In the genomic region with DNA sequence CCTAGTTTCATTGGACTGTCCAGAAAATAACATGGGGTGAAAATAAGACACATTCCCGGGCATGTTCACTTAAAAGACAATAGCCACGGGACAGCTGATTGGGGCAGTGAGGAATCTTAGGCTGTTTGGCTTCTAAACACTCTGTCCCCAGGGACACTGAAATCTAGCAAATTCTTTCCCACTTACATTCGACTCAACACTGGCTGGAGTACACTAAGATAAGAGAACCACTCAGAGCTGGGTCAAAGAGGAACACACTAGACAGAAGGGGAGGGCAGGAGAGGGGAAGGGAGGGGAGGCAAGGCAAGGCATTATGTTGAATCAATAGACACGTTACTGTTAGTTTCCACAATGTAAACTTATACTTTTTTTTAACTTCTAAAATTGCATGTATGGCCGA, we compare ENCODE assay signal across 26 mouse cellular contexts. TPM values are rescaled to one million over a fixed set of nuclear protein-coding genes. Genes with fewer than 3 reads are reported as not detected.
DNase-seq lines count a peak whose midpoint lies in the region; ATAC-seq and TF ChIP-seq lines count a peak whose summit lies in the region.
"Had no signal": no experiment of that assay in that cellular context is flagged by ENCODE, and none has a peak within 500 bp of the region (broad histone marks: within the 10 kb centered on the region; RNA-seq: fewer than 3 reads in every experiment).

No protein-coding gene starts in this region.

- 52% methylated on average over 5 of the region's 5 CpGs for WGBS in liver, embryonic 13.5 days (ENCODE audit: insufficient replicate concordance)
- WGBS in liver, embryonic 12.5 days (ENCODE audit: insufficient replicate concordance): 59% methylated on average over 5 of the region's 5 CpGs
- WGBS in heart, embryonic 15.5 days: 22% methylated on average over 5 of the region's 5 CpGs

- no peak overlapping the region for H3K4me2 ChIP-seq in liver, embryonic 13.5 days
- no peak overlapping the region for H3K4me2 ChIP-seq in liver, embryonic 12.5 days
- H3K4me2 ChIP-seq in heart, embryonic 15.5 days: no peak overlapping the region
- H3K4me2 ChIP-seq: limb, embryonic 13.5 days had no signal

- no peak overlapping the region for H3K4me3 ChIP-seq in liver, embryonic 13.5 days (replicated peaks)
- H3K4me3 ChIP-seq in liver, embryonic 12.5 days: no peak overlapping the region
- H3K4me3 ChIP-seq in MEL (ENCODE audit: control insufficient read depth in 1 of 2, insufficient read depth in 1 of 2, low read depth in 2 of 2, low read length in 2 of 2): no peak overlapping the region
- H3K4me3 ChIP-seq in heart, embryonic 15.5 days: no peak overlapping the region
- no peak overlapping the region for H3K4me3 ChIP-seq in left cerebral cortex, adult 2 months
- H3K4me3 ChIP-seq: limb, embryonic 13.5 days; myocyte had no signal

- peaks cover 35% of the 10 kb centered on the region for H3K4me1 ChIP-seq in liver, embryonic 13.5 days (replicated peaks)
- H3K4me1 ChIP-seq in liver, embryonic 12.5 days: peaks cover 35% of the 10 kb centered on the region
- peaks cover 6 to 11% of the 10 kb centered on the region in 2 experiments; a peak in 3 of 4 replicates for H3K4me1 ChIP-seq in MEL (ENCODE audit: control insufficient read depth in 1 of 2, insufficient read depth in 2 of 2, low read length in 2 of 2)
- H3K4me1 ChIP-seq in heart, embryonic 15.5 days (replicated peaks): peaks cover 7% of the 10 kb centered on the region
- H3K4me1 ChIP-seq: limb, embryonic 13.5 days had no signal

- intact Hi-C loops in left cerebral cortex, adult 2 months (cut with DNase I): no loop called here

- TF ChIP-seq CTCF in MEL (IDR thresholded peaks at IDR 0.05 in 2 of 3, conservative IDR thresholded peaks at IDR 0.05 in 1 of 3; ENCODE audit: control insufficient read depth in 1 of 3, insufficient read depth in 1 of 3, low read depth in 2 of 3, low read length in 3 of 3, poor library complexity in 1 of 3, severe bottlenecking in 1 of 3): no peak
- no peak for TF ChIP-seq CTCF in left cerebral cortex, adult 2 months (IDR thresholded peaks at IDR 0.05)

- no peak for TF ChIP-seq POLR2A in MEL (IDR thresholded peaks at IDR 0.05; ENCODE audit: control insufficient read depth in 1 of 2, insufficient read depth in 1 of 2, low read depth in 1 of 2, low read length in 2 of 2, poor library complexity in 1 of 2)

- H3K27ac ChIP-seq in liver, embryonic 13.5 days: peak overlapping the region; percentile 2; the same call in 1 of the 2 replicates
- no peak overlapping the region for H3K27ac ChIP-seq in liver, embryonic 12.5 days
- no peak overlapping the region for H3K27ac ChIP-seq in MEL (ENCODE audit: control insufficient read depth, low read depth, low read length)
- H3K27ac ChIP-seq in heart, embryonic 15.5 days: peak overlapping the region; percentile 26; the same call in 1 of the 2 replicates
- no peak overlapping the region for H3K27ac ChIP-seq in left cerebral cortex, adult 2 months
- H3K27ac ChIP-seq: limb, embryonic 13.5 days had no signal

- no peak overlapping the region for H3K9ac ChIP-seq in liver, embryonic 13.5 days
- H3K9ac ChIP-seq in liver, embryonic 12.5 days: no peak overlapping the region
- no peak overlapping the region for H3K9ac ChIP-seq in MEL (ENCODE audit: control insufficient read depth, low read depth, low read length, poor library complexity, severe bottlenecking)
- no peak overlapping the region for H3K9ac ChIP-seq in heart, embryonic 15.5 days
- H3K9ac ChIP-seq: forebrain, postnatal 0 days; limb, embryonic 13.5 days had no signal

- H3K27me3 ChIP-seq in liver, embryonic 13.5 days: no peaks in the 10 kb centered on the region
- no peaks in the 10 kb centered on the region for H3K27me3 ChIP-seq in liver, embryonic 12.5 days (replicated peaks)
- H3K27me3 ChIP-seq in MEL (ENCODE audit: control insufficient read depth in 1 of 2, insufficient read depth in 2 of 2, low read length in 2 of 2): no peaks in the 10 kb centered on the region
- no peaks in the 10 kb centered on the region for H3K27me3 ChIP-seq in heart, embryonic 15.5 days
- H3K27me3 ChIP-seq: limb, embryonic 13.5 days; Patski had no signal

- peaks cover 98% of the 10 kb centered on the region for H3K36me3 ChIP-seq in liver, embryonic 13.5 days
- peaks cover 98% of the 10 kb centered on the region for H3K36me3 ChIP-seq in liver, embryonic 12.5 days
- peaks cover 22 to 37% of the 10 kb centered on the region in 2 experiments for H3K36me3 ChIP-seq in MEL (ENCODE audit: control insufficient read depth in 1 of 2, insufficient read depth in 2 of 2, low read length in 2 of 2)
- no peaks in the 10 kb centered on the region; the same call in 1 of the 2 replicates for H3K36me3 ChIP-seq in heart, embryonic 15.5 days
- H3K36me3 ChIP-seq: limb, embryonic 13.5 days had no signal

- no peaks in the 10 kb centered on the region for H3K9me3 ChIP-seq in liver, embryonic 13.5 days (replicated peaks)
- H3K9me3 ChIP-seq in liver, embryonic 12.5 days (replicated peaks): no peaks in the 10 kb centered on the region
- no peaks in the 10 kb centered on the region for H3K9me3 ChIP-seq in MEL (replicated peaks; ENCODE audit: insufficient read depth, low read length)
- no peaks in the 10 kb centered on the region for H3K9me3 ChIP-seq in heart, embryonic 15.5 days (replicated peaks)
- H3K9me3 ChIP-seq: limb, embryonic 13.5 days had no signal

- H3K79me2 ChIP-seq in MEL (ENCODE audit: control insufficient read depth, insufficient read depth, low read length, poor library complexity): peaks cover 4% of the 10 kb centered on the region; the same call in 1 of the 2 replicates

- TF ChIP-seq RAD21 in MEL (IDR thresholded peaks at IDR 0.05; ENCODE audit: low read depth, low read length): no peak

- DNase-seq in liver, embryonic 13.5 days: no peak
- peak; percentile 68 for DNase-seq in MEL (ENCODE audit: low read depth, low spot score)
- DNase-seq in right cerebral cortex, adult 2 months (ENCODE audit: low spot score in 2 of 2): no peak
- DNase-seq in left cerebral cortex, adult 2 months (ENCODE audit: extremely low spot score in 1 of 2, low spot score in 2 of 2): no peak
- DNase-seq: adrenal gland, postnatal 10 days; cerebellum, adult 11 months; cerebellum, postnatal 10 days; forebrain, postnatal 0 days; gastrocnemius, postnatal 36 days; kidney, adult 2 months; kidney, postnatal 4 days; midbrain, embryonic 14.5 days; thymus, postnatal 36 days had no signal

- 0 out of 4 replicates have a peak, but pooled peaks of 1 of the 2 experiments have one; percentile 10 for TF ChIP-seq EP300 in MEL (IDR thresholded peaks at IDR 0.05; ENCODE audit: low read depth in 1 of 2, low read length in 2 of 2)

- ATAC-seq in liver, embryonic 13.5 days (ENCODE audit: low read depth): no peak
- no peak for ATAC-seq in liver, embryonic 12.5 days
- ATAC-seq in common myeloid progenitor, adult 5-6 weeks (replicated peaks; ENCODE audit: low read depth, poor library complexity, severe bottlenecking): peak; percentile 54; the same call in 1 of the 2 replicates
- peak; percentile 83; the same call in 1 of the 2 replicates for ATAC-seq in heart, embryonic 15.5 days (replicated peaks; ENCODE audit: insufficient number of reproducible peaks, insufficient read depth, low FRiP score, low read depth)
- ATAC-seq: forebrain, postnatal 0 days; inflammation-experienced regulatory T-cells, adult 6 months; Patski had no signal

TF ChIP-seq in MEL, 35 proteins besides CTCF, POLR2A, EP300 and RAD21 (continues in another document):
- TF ChIP-seq MAX (IDR thresholded peaks at IDR 0.05; ENCODE audit: low read length) (no peak), GATA1 (IDR thresholded peaks at IDR 0.05; ENCODE audit: low read depth, low read length) (peak; percentile 61)

RNA-seq across cellular contexts. Expression of a gene that starts 12.6 kb away (rescaled TPM):
- polyA plus RNA-seq in liver, embryonic 13.5 days (2015; fragmentation: Nextera tagmentation; extraction: Ambion mirVana): 2.8 and 3.2 TPM in 2 replicates
- polyA plus RNA-seq in liver, embryonic 12.5 days (2016; fragmentation: Nextera tagmentation; extraction: Ambion mirVana): 2.9 and 3.7 TPM in 2 replicates
- total RNA-seq in MEL (2012; rRNA removed): 3.7 and 3.9 TPM in 2 replicates
- 1 to 10 TPM in 1 of 2 experiments, not detected in 1; 5.2 TPM for polyA plus RNA-seq in MEL (2012; ENCODE audit: insufficient read depth in 1 of 2, insufficient read length in 2 of 2, low read depth in 1 of 2, low replicate concordance in 2 of 2, missing spikeins in 1 of 2)
- 1.8 and 2.7 TPM in 2 replicates for total RNA-seq in common myeloid progenitor, adult 5-6 weeks (2017)
- 2.7 and 3.6 TPM in 2 replicates for polyA plus RNA-seq in heart, embryonic 15.5 days (2015; fragmentation: Nextera tagmentation; extraction: Ambion mirVana)
- total RNA-seq in left cerebral cortex, adult 2 months (2021): 10 to 100 TPM; 10.2 to 11.1 TPM

RNA-seq across cellular contexts. Expression of a gene that starts 12.8 kb away (rescaled TPM):
- polyA plus RNA-seq in liver, embryonic 13.5 days (2015; fragmentation: Nextera tagmentation; extraction: Ambion mirVana): 47.0 and 51.9 TPM in 2 replicates
- 51.5 and 53.7 TPM in 2 replicates for polyA plus RNA-seq in liver, embryonic 12.5 days (2016; fragmentation: Nextera tagmentation; extraction: Ambion mirVana)
- total RNA-seq in MEL (2012; rRNA removed): 29.6 and 34.0 TPM in 2 replicates
- polyA plus RNA-seq in MEL (2012; ENCODE audit: insufficient read depth in 1 of 2, insufficient read length in 2 of 2, low read depth in 1 of 2, low replicate concordance in 2 of 2, missing spikeins in 1 of 2): 10 to 100 TPM in 1 of 2 experiments, not detected in 1; 41.6 TPM
- total RNA-seq in common myeloid progenitor, adult 5-6 weeks (2017): 11.5 and 12.8 TPM in 2 replicates
- 6.0 and 7.4 TPM in 2 replicates for polyA plus RNA-seq in heart, embryonic 15.5 days (2015; fragmentation: Nextera tagmentation; extraction: Ambion mirVana)
- total RNA-seq in left cerebral cortex, adult 2 months (2021): 10 to 100 TPM; 11.6 to 12.3 TPM

RNA-seq across cellular contexts. Expression of a gene that starts 34.8 kb away (rescaled TPM):
- polyA plus RNA-seq in liver, embryonic 13.5 days (2015; fragmentation: Nextera tagmentation; extraction: Ambion mirVana): 14.6 and 18.4 TPM in 2 replicates
- 15.6 and 17.8 TPM in 2 replicates for polyA plus RNA-seq in liver, embryonic 12.5 days (2016; fragmentation: Nextera tagmentation; extraction: Ambion mirVana)
- 40.2 and 41.6 TPM in 2 replicates for total RNA-seq in MEL (2012; rRNA removed)
- 1,000 to 10,000 TPM in 1 of 2 experiments, 10 to 100 TPM in 1; 47.1 to 1,743 TPM for polyA plus RNA-seq in MEL (2012; ENCODE audit: insufficient read depth in 1 of 2, insufficient read length in 2 of 2, low read depth in 1 of 2, low replicate concordance in 2 of 2, missing spikeins in 1 of 2)
- total RNA-seq in common myeloid progenitor, adult 5-6 weeks (2017): 50.8 and 62.2 TPM in 2 replicates
- polyA plus RNA-seq in heart, embryonic 15.5 days (2015; fragmentation: Nextera tagmentation; extraction: Ambion mirVana): 33.0 and 36.2 TPM in 2 replicates
- 10 to 100 TPM; 49.5 TPM for total RNA-seq in left cerebral cortex, adult 2 months (2021)

RNA-seq across cellular contexts. Expression of a gene that starts 46.9 kb away (rescaled TPM):
- polyA plus RNA-seq in liver, embryonic 13.5 days (2015; fragmentation: Nextera tagmentation; extraction: Ambion mirVana): not detected in 2 replicates
- not detected in 2 replicates for polyA plus RNA-seq in liver, embryonic 12.5 days (2016; fragmentation: Nextera tagmentation; extraction: Ambion mirVana)
- 0.04 and 0.10 TPM in 2 replicates for total RNA-seq in MEL (2012; rRNA removed)
- not detected for polyA plus RNA-seq in MEL (2012; ENCODE audit: insufficient read depth in 1 of 2, insufficient read length in 2 of 2, low read depth in 1 of 2, low replicate concordance in 2 of 2, missing spikeins in 1 of 2)
- 0.58 TPM in 1 of 2 replicates, not detected in the other for total RNA-seq in common myeloid progenitor, adult 5-6 weeks (2017)
- polyA plus RNA-seq in heart, embryonic 15.5 days (2015; fragmentation: Nextera tagmentation; extraction: Ambion mirVana): 0.05 TPM in 1 of 2 replicates, not detected in the other
- total RNA-seq in left cerebral cortex, adult 2 months (2021): not detected
- total RNA-seq: adrenal gland, postnatal 10 days; forebrain, postnatal 0 days; gastrocnemius, postnatal 36 days; layer of hippocampus, postnatal 14 days; left cerebral cortex, postnatal 10 days; megakaryocyte, adult 5-6 weeks had no signal
- polyA plus RNA-seq: forebrain, postnatal 0 days; hindbrain, embryonic 11.5 days; kidney, adult 2 months; limb, embryonic 13.5 days; liver, embryonic 16.5 days; midbrain, embryonic 14.5 days; myocyte; neural tube, embryonic 14.5 days; Patski had no signal

Comparison
In these comparisons a context has a peak if more than half of its experiments do, and no peak if none do; other contexts are left out.
1. H3K27ac ChIP-seq: peak in liver, embryonic 13.5 days (single experiment) and heart, embryonic 15.5 days (single experiment); none in liver, embryonic 12.5 days (single experiment), MEL (single experiment) and left cerebral cortex, adult 2 months (single experiment).
2. ATAC-seq: peak in common myeloid progenitor, adult 5-6 weeks (single experiment) and heart, embryonic 15.5 days (single experiment); none in liver, embryonic 13.5 days (single experiment) and liver, embryonic 12.5 days (single experiment).